Mouse (Mus musculus) liver, embryonic 11.5 days (tissue): ENCODE data around the gene Mip. TPM values are rescaled to one million over a fixed set of nuclear protein-coding genes. Genes with fewer than 3 reads are reported as not detected.

ENCODE experiments used
- ATAC-seq: fragments of 200-750 bp; cut with Nextera tagmentation; replicated peaks from 2 replicates; pipeline ENCODE4 v1.8.0; 2017; ENCODE audit warnings: moderate number of reproducible peaks, mild to moderate bottlenecking, moderate TSS enrichment, moderate library complexity; ENCODE audit not compliant: low FRiP score
- DNase-seq: peaks from one replicate; pipeline ENCODE4 v3.0.0-alpha.2; 2017; ENCODE audit warnings: low spot score
- H3K27ac ChIP-seq: fragments of 300-500 bp; sonication (generic); 2 replicates; pipeline ENCODE4 v1.5.1; 2014; ENCODE audit warnings: mild to moderate bottlenecking, low read depth, low read length, control low read depth
- H3K27me3 ChIP-seq: fragments of 300-500 bp; sonication (generic); replicated peaks from 2 replicates; pipeline ENCODE4 v1.6.1; 2014; ENCODE audit warnings: low read length, mixed read lengths; ENCODE audit not compliant: control insufficient read depth, insufficient read depth
- H3K36me3 ChIP-seq: fragments of 300-500 bp; sonication (generic); 2 replicates; pipeline ENCODE4 v1.6.1; 2014; ENCODE audit warnings: mild to moderate bottlenecking, low read length, moderate library complexity, mixed read lengths; ENCODE audit not compliant: control insufficient read depth, insufficient read depth
- H3K4me1 ChIP-seq: fragments of 300-500 bp; sonication (generic); replicated peaks from 2 replicates; pipeline ENCODE4 v1.6.1; 2014; ENCODE audit warnings: low read length, mixed read lengths; ENCODE audit not compliant: control insufficient read depth, insufficient read depth
- H3K4me2 ChIP-seq: fragments of 300-500 bp; sonication (generic); 2 replicates; pipeline ENCODE4 v1.6.1; 2014; ENCODE audit warnings: mild to moderate bottlenecking, control low read depth, moderate library complexity
- H3K4me3 ChIP-seq: fragments of 300-500 bp; sonication (generic); 2 replicates; pipeline ENCODE4 v1.5.1; 2014; ENCODE audit warnings: low read depth, low read length, control low read depth
- H3K9ac ChIP-seq: fragments of 300-500 bp; sonication (generic); 2 replicates; pipeline ENCODE4 v1.6.1; 2014; ENCODE audit warnings: low read depth, low read length, control low read depth
- H3K9me3 ChIP-seq: fragments of 300-500 bp; sonication (generic); 2 replicates; pipeline ENCODE4 v1.6.1; 2016; ENCODE audit warnings: low read length, inconsistent platforms, mixed read lengths; ENCODE audit not compliant: control insufficient read depth
- WGBS: fragments of 180-500 bp; shearing (Covaris S2); extraction: QIAGEN DNeasy Blood & Tissue Kit; methylation state at CpG from one replicate; pipeline ENCODE4 v1.1.7; 2014; 5-methylcytosine and 5-hydroxymethylcytosine counted together
- polyA plus RNA-seq: library from polyadenylated mRNA; unstranded; fragments of >200 nt; fragmentation: Nextera tagmentation; extraction: Ambion mirVana; gene quantifications from 2 replicates; pipeline ENCODE4 v1.2.1, GENCODE M21; 2014

Mip gene
- 0.08 TPM in 1 of 2 replicates, not detected in the other for polyA plus RNA-seq

DNA sequence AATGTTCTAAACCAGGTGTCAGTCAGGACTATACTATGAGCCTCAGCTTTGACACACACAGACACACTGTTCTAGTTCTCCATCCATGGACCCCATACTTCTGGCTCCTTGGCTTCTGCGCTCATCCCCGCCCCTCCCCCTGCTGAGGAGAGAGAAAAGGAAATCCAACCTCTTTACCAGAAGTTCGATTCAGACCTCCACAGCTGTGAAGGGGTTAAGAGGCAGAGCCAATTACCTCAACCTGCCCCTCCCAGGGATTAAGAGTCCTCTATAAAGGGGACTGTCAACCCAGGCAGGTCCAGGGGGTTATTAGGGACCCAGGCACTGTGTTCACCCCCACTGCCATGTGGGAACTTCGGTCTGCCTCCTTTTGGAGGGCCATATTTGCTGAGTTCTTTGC lies at the start of gene Mip:
Gene Mip (plus strand): TSS at position 301 of the 400 bp plus-strand sequence.
- Histone ChIP-seq H3K4me1 (peaks cover 9% of the 10 kb centered on the region; the same call in 1 of the 2 replicates), H3K9me3 (no peaks in the 10 kb centered on the region), H3K27me3 (no peaks in the 10 kb centered on the region), H3K4me2 (no peak within 1 kb of the TSS), H3K36me3 (no peaks in the 10 kb centered on the region), H3K4me3 (no peak within 1 kb of the TSS), H3K9ac (0 out of 2 replicates have a peak within 1 kb of the TSS, but pooled peaks have one; percentile 3), H3K27ac (no peak within 1 kb of the TSS)
- WGBS: 62% methylated on average over 4 of the region's 4 CpGs
- ATAC-seq (no peak), DNase-seq (no peak)

DNA sequence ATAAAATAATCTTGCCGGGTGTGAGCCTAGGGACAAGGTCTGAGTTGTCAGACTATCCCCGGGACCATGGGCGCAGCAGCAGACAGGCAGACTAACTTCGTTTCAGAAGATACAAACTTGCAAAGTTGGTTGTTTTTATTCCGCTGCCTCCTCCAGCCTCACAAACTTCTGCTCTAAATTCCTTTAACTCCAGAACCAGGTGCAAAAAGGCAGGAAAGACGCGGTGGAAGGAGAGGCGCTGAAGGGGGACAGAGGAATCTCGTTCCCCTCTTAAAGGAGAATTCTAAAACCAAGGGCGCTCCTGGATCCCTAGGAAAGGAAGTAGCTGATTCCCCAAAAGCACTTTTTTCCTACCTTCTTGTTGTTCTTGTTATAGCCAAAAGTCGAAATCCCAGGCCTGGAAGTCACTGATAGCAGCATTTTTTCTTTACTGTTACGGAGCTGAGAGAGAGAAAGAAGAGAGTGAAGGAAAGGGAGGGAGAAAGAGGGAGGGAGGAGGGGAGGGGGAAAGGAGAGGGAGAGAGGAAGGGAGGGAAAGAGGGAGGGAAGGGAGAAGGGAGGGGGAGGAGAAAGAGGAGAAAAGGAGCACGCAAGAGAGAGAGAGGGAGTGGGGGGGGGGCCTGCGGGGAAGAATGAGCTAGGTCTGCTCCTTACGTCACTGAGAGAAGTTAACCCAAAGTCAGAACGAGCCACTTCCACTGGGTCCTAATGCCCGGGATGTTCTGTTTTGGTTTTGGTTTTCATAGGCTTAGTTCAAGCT lies 49.5 kb upstream of the Mip start:
- H3K9me3 ChIP-seq: no peaks in the 10 kb centered on the region
- ATAC-seq (peak; percentile 86), DNase-seq (peak; percentile 71)
- peaks cover 17% of the 10 kb centered on the region for H3K4me1 ChIP-seq
- no peaks in the 10 kb centered on the region for H3K27me3 ChIP-seq
- peak overlapping the region; percentile 65 for H3K9ac ChIP-seq
- 1% methylated on average over 17 of the region's 17 CpGs for WGBS
- H3K4me2 ChIP-seq: peak overlapping the region; percentile 61
- H3K36me3 ChIP-seq: no peaks in the 10 kb centered on the region
- peak overlapping the region; percentile 38; the same call in 1 of the 2 replicates for H3K27ac ChIP-seq
- H3K4me3 ChIP-seq: peak overlapping the region; percentile 51

DNA sequence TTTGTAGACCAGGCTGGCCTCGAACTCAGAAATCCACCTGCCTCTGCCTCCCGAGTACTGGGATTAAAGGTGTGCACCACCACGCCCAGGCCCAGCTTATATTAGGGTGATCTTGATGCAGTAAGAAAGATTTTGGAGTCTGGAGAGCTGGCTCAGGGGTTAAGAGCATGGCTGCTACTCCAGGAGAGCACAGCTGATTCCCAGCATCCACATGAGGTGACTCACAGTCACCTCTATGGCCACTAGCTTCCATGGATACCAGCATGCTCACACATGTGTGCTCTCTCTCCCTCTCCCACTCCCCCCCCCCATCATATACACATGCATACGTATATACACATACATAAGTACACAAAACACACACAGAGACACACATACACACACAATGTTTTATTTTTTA lies 48.3 kb upstream of the Mip start:
- no peak overlapping the region for H3K9ac ChIP-seq
- no peak overlapping the region for H3K4me2 ChIP-seq
- DNase-seq: no peak
- no peaks in the 10 kb centered on the region for H3K36me3 ChIP-seq
- peaks cover 17% of the 10 kb centered on the region for H3K4me1 ChIP-seq
- WGBS: 77% methylated on average over 4 of the region's 4 CpGs
- no peak overlapping the region for H3K4me3 ChIP-seq
- H3K9me3 ChIP-seq: no peaks in the 10 kb centered on the region
- no peaks in the 10 kb centered on the region for H3K27me3 ChIP-seq
- H3K27ac ChIP-seq: no peak overlapping the region
- ATAC-seq: no peak

DNA sequence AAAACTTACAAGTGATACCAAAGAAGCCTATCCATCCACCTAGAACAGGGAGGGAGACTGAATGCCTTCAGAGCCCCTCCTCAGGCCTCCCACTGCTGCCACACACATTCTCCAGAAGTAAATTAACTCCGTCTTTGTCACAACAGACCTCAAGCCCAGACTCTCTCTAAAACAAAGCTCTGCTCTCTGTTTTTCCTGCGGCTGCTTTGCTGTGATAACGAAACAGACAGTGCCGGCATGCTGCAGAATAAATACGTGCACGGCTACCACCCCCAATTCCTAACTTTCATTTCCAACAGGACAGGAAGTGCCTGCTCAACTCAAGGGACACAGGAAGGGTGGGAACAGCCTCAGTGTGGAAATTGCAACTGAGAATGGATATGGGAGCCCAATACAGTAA lies 45.6 kb upstream of the Mip start, which contains the start of gene Rbms2:
Gene Rbms2 (minus strand): TSS at position 309 of the 400 bp plus-strand sequence.
- Histone ChIP-seq H3K4me2 (peak within 1 kb of the TSS; percentile 53), H3K27me3 (no peaks in the 10 kb centered on the region), H3K4me1 (peaks cover 12% of the 10 kb centered on the region), H3K9ac (peak within 1 kb of the TSS; percentile 49; the same call in 1 of the 2 replicates), H3K27ac (peak within 1 kb of the TSS; percentile 53), H3K36me3 (no peaks in the 10 kb centered on the region), H3K9me3 (no peaks in the 10 kb centered on the region), H3K4me3 (peak within 1 kb of the TSS; percentile 33)
- ATAC-seq (peak; percentile 28; the same call in 1 of the 2 replicates), DNase-seq (peak; percentile 40)
- WGBS: 6% methylated on average over 6 of the region's 6 CpGs

DNA sequence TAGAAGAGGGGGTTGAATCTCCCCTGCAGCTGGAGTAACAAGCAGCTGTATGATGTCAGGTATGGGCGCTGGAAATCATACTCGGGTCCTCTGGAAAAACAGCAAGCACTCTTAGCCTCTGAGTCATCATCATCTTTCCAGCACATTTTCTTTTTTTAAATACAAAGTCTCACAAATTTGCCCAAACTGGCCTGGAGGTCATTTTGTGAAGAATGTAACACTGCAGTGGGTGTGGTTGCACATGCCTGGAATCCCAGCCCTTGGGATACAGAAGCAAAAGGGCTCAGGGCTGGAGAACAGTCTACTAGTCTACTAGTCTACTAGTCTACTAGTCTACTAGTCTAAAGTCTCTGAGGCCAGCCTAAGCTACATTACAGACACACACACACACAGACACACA lies 41.3 kb upstream of the Mip start:
- H3K4me2 ChIP-seq: no peak overlapping the region
- no peak overlapping the region for H3K4me3 ChIP-seq
- no peak for ATAC-seq
- peaks cover 13% of the 10 kb centered on the region for H3K4me1 ChIP-seq
- no peaks in the 10 kb centered on the region for H3K36me3 ChIP-seq
- H3K27ac ChIP-seq: no peak overlapping the region
- no peaks in the 10 kb centered on the region for H3K27me3 ChIP-seq
- no peaks in the 10 kb centered on the region for H3K9me3 ChIP-seq
- whole genome bisulfite sequencing: 90% methylated on average over 2 of the region's 2 CpGs
- no peak for DNase-seq
- H3K9ac ChIP-seq: no peak overlapping the region

DNA sequence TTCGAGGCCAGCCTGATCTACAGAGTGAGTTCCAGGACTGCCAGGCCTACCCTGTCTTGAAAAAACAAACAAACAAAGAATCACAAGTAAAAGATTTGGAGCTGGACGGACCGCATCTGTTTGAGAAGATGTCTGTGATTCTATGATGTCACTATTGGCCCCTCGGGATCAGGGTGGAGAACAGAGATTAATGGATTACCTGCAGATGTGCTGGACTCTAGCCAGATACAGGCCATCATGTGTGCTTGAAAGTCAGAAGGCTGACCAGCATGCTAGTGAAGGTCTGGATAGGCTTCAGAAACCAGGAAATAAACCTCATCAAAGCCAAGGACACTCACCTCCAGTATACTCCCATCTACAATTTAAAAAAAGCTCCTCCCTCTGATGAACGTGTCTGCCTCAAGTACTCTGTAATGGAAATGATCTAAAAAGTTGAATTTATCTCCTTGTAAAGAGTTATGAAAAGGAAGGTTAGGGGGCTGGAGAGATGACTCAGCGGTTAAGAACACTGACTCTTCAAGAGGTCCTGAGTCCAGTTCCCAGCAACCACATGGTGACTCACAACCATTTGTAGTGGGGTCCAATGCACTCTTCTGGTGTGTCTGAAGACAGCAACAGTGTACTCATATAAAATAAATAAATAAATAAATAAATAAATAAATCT lies 40.2 kb upstream of the Mip start:
- Histone ChIP-seq H3K4me3 (no peak overlapping the region), H3K4me1 (peaks cover 8% of the 10 kb centered on the region; the same call in 1 of the 2 replicates), H3K9ac (no peak overlapping the region), H3K4me2 (no peak overlapping the region), H3K27me3 (no peaks in the 10 kb centered on the region), H3K27ac (no peak overlapping the region), H3K9me3 (no peaks in the 10 kb centered on the region), H3K36me3 (no peaks in the 10 kb centered on the region)
- WGBS: 71% methylated on average over 6 of the region's 6 CpGs
- DNase-seq: no peak
- peak; percentile 25; the same call in 1 of the 2 replicates for ATAC-seq

DNA sequence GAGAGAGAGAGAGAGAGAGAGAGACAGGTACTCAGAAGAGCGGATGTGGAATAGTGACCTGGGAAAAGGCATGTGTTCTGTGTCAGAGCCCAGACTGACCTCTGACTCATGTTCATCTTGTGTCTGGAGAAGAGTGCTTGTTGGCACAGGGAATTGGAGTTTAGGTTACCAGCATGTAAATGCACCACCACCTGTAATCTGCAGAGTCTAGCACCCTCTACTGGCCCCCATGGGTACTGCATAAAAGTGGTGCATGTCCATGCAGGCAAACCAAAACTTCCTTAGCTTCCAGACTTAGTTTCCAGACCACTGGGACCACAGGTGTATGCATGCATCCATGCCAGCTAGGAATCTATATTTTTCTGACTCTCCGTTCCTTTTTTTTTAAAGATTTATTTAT lies 39.7 kb upstream of the Mip start:
- no peaks in the 10 kb centered on the region for H3K27me3 ChIP-seq
- 46% methylated on average over 2 of the region's 2 CpGs for WGBS
- ATAC-seq (peak; percentile 42), DNase-seq (peak; percentile 89)
- H3K4me2 ChIP-seq: no peak overlapping the region
- H3K9me3 ChIP-seq: no peaks in the 10 kb centered on the region
- no peaks in the 10 kb centered on the region for H3K36me3 ChIP-seq
- H3K27ac ChIP-seq: no peak overlapping the region
- peaks cover 8% of the 10 kb centered on the region; the same call in 1 of the 2 replicates for H3K4me1 ChIP-seq
- no peak overlapping the region for H3K4me3 ChIP-seq
- H3K9ac ChIP-seq: no peak overlapping the region

DNA sequence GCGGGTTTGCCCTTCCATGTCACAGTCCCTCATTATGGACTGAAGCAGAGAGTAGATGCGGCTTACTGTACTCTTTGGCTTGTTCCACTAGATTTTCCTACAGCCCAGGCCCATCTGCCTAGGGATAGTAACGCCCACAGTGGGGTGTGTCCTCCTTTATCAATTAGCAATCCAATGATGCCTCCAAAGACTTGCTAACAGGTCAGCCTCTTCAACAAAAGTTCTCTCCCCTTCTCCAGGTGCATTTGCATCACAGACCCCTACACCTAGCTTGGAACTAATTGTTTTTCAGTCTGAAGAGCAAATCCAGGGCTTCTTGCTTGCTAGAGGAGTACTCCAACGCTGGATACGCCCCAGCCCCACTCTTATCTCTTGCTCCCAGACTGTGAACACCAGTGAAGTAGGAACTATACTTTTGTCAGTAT lies 38.4 kb upstream of the Mip start:
- no peak overlapping the region for H3K4me3 ChIP-seq
- H3K4me1 ChIP-seq: peaks cover 8% of the 10 kb centered on the region; the same call in 1 of the 2 replicates
- 48% methylated on average over 5 of the region's 5 CpGs for WGBS
- H3K27ac ChIP-seq: peak overlapping the region; percentile 6; the same call in 1 of the 2 replicates
- peak; percentile 80 for ATAC-seq
- no peaks in the 10 kb centered on the region for H3K27me3 ChIP-seq
- no peaks in the 10 kb centered on the region for H3K36me3 ChIP-seq
- no peaks in the 10 kb centered on the region for H3K9me3 ChIP-seq
- peak; percentile 37 for DNase-seq
- peak overlapping the region; percentile 0; the same call in 1 of the 2 replicates for H3K4me2 ChIP-seq
- H3K9ac ChIP-seq: no peak overlapping the region
